Mouse (Mus musculus): ENCODE data around the gene Pnrc1.

The Pnrc1 gene

DNA sequence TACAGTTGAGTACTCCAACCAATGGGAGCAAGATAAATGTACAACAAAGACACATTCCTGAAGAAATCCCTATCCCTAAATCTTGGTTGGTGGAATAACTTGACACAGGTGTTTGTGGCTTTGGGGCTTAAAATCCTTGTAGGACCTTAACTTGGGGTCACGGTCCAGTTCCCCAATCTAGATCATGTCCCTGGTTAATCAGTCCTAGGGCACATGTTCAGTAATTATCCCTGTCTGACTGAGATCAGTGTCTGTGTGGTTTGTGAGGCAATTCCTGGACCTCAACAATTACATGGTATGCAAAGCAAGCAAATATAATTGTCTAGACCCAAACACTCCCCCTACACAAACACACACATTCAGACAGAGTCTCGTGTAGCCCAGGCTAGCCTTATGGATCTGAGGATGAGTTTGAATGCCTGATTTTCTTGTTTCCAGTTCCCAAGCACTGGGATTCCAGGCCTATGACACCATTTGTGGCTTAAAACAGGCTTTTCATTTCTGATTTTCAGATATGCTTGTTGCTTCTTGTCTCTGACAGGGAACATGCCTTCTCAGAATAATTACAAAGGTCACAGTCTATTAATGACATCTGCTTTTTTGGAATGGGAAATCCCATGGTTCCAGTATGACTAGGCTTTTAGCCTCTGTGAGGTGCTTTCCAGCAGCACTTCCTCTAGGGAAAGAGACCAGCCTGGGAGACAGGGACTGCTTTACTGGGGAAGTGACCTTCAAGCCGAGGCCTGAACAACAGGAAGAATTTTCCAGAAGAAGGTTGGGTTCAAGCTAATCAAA is 7.9 kb downstream of the Pnrc1 start:
- in situ Hi-C loops (cut with MboI; ENCODE audit: unreplicated experiment in 2 of 2) = no loop called here

DNA sequence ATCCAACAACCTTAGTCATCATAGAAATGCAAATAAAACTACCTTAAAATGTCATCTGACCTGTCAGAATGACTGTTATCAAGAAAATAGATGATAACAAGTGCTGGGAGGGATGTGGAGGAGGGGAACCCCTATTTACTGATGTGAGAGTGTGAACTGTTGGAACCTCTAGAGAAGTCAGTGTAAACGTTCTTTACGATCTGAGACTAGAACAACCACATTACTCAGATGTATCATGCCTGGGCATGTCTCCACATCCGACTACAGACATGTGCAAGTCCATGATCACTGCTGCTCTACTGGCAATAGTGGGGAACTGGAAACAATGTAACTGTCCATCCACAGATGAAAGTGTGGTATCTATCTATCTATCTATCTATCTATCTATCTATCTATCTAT is 16.5 kb downstream of the Pnrc1 start:
- in situ Hi-C loops (cut with MboI; ENCODE audit: unreplicated experiment in 2 of 2) = loop anchor here in 1 of 2 experiments (10.0 kb wide), 1 partner anchor 59 kb away; no protein-coding TSS in a partner anchor

DNA sequence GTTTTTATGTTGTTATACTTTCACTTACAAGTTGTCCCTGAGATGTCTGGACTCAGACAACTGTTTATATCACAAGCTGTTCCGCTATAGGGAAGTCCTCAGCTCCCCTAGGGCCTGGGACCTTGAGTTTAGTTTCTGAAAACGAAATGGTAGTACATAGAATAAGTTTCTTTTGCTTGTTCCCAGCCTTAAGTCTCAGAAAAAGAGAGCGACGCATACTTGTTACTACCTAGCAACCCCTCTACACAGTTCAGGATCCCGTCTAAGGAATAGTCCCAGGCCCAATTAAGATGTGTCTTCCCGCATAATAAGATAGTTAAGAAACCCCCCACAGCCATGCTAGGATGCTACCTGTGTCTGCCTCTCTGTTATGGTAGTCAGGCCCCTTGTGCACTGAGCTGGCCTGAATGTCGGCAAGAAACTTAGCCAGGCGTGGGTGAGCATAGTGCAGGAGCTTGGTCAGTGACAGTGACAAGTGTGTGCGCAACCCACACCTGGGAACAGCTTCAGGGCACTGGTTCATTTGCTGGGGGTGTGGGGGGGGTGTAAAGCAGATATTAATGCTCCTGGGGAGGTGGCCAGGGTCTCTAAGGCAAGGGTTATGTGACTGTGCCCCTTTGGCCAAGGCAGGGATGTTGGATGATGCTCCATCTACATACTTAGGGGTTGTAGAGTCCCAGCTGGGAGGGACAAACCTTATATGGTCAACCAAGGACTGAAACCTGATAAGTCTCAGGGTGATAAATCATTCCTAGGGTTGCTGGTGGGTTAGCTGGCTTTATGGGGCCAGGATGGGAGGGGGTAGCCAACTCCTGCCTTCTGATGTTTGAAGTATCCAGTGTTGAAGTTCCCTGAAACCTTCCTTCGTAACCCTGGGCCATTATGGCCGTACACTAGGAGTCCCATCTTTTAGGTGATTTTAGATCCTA is 19.3 kb downstream of the Pnrc1 start:
- in situ Hi-C loops (cut with MboI; ENCODE audit: unreplicated experiment in 2 of 2) = loop anchor here in 1 of 2 experiments (10.0 kb wide), 1 partner anchor 56 kb away; no protein-coding TSS in a partner anchor

DNA sequence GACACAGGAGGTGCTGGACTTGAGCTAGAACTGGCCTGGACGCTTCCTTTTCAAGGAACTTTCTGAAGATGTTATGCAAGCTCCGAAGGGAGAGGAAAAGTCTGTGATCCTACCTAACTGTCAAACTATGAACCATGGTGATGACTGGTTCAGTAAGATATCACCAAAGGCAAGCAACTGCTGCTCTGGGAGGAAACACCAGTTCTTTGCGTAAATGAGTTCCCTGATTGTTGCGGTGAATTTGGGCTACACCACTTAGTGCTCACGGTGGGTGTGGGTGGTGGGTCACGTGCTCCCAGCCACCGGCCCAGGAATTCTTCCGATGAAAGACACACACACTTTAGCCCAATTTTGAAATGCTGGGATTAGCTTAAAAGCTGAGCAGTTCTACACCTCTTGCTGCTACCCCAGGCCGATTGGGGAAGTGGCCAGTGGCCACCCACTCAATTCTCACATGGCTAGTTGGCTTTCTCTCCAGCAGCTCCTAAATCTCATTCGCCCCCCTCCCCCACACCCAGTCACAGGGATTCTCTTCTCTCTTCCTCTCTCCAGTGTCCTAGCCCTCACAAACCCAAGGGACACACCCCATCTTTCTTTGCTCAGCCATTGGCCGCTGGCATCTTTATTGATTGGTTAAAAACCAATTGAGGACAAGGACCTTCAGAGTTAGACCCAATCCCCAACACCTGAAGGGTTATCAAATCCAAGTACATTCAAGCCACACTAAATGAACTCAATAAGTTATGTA is 24.8 kb downstream of the Pnrc1 start:
- in situ Hi-C loops (cut with MboI; ENCODE audit: unreplicated experiment in 2 of 2) = no loop called here

DNA sequence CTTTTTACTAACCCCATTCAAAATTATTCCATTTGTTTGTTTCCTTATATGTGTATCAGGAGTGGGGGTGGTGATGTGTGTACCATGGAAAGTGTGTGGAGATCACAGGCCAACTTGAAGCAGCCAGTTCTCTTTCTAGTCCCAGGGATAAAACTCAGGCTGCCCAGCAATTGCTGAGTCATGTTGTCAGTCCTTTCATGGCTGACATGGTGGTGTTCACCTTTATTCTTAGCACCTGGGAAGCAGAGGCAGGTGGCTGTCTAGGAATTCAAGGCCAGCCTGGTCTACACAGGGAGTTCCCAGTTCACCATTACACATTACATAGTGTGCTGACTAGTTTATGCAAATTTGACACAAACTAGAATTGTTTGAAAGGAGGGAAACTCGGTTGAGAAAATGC is 27.1 kb downstream of the Pnrc1 start:
- in situ Hi-C loops (cut with MboI; ENCODE audit: unreplicated experiment in 2 of 2) = no loop called here

DNA sequence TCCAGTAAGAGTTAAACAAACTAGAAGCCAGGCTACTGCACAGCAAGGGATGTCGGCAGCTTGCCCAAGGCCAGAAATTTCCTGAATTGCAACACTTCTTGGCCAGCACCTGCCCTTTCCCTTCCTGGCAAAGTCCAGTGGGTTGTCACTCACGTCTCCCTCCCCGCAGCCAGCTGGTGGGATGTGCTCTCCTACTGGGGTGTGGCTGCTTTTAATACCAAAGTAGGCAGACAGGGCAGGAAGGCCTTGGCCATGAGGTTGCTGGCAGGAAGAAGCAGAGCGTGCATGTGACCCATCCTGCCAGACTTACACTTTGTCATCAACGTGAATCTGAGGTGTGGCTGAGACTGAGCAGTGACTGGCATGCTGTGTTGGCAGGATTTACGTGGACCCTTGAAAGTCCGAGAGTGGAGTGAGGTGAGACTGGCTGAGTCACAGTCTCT is 28.6 kb downstream of the Pnrc1 start:
- in situ Hi-C loops (cut with MboI; ENCODE audit: unreplicated experiment in 2 of 2) = no loop called here

DNA sequence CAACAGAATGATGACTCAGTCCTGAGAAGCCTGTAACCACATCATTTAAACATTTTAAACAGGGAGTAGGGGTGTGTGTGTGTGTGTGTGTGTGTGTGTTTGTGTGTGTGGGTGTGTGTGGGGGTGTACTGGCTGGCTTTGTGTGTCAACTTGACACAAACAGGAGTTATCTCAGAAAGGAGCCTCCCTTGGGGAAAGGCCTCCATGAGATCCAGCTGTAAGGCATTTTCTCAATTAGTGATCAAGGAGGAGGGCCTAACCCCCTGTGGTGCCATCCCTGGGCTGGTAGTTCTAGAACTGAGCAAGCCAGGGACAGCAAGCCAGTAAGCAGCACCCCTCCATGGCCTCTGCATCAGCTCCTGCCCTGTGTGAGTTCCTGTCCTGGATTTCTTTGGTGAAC is 29.7 kb downstream of the Pnrc1 start:
- in situ Hi-C loops (cut with MboI; ENCODE audit: unreplicated experiment in 2 of 2) = no loop called here

DNA sequence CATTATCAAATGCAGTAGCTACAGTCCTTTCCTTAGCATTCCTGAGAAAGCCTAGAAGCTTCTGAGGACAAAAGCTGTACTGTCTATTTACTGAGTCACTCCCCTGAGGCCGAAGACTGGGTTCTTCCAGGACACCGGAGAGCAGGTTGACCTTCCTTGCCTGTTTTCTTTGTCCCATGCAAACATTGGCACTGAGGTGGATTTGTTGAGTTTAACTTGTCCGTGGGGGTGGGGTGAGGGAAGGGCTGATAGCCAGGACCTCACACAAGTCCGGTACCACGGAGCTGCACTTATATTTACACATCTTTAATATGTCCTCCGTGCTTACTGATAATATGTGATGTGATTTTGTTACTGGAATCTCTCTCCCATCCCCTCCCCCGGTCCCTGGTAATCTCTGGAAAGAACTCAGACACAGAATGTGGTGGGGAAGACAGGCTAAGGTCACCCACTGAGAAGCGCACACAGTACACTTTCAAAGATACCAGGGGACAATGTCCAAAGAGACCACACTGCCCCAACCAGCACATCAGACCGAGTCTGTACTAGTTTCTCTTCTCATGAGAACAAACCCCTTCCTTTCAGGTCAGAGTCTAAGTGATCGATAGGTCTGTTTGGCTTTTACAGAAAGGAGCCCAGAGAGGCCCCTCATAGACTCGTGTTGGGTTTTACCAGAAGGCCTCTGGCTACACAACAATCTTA is 32.5 kb downstream of the Pnrc1 start:
- in situ Hi-C loops (cut with MboI; ENCODE audit: unreplicated experiment in 2 of 2) = no loop called here

DNA sequence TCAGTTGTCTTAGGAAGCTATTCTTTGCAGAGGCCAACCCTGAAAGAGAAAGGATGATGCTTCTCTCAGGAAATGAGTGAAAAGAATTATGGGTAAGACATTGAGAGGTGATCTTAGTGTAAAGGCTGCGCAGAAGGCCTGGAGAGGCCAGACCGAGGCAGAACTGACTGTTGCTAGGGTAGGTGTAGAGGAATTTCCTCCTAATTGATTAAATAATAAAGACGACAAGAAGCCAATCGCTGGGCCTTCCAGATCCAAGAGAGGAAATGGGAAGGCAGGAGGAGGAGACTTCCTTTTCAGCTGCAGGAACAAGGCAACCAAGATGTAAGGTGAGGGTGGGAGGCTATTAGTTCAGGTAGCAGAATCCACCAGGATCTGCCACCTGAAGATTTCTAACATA is 35.3 kb downstream of the Pnrc1 start:
- in situ Hi-C loops (cut with MboI; ENCODE audit: unreplicated experiment in 2 of 2) = loop anchor here in 1 of 2 experiments (5.0 kb wide), 1 partner anchor 33 kb away; no protein-coding TSS in a partner anchor

DNA sequence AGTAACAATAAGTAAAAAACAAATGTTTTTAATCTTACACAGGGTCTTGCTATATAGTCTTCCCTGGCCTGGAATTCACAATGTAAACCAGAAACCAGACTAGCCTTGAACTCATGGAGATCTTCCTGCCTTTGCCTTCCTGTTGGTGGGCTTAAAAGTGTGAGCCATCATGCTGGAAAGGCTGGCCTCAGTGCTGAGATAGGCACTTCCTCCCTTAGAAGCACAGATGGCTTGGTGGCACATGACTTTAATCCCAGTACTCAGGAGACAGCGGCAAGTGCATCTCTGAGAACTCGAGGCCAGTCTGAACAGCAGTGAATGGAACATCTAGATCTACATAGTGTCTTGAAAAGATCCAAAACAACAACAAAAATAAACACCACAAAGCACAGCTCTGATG is 39.1 kb downstream of the Pnrc1 start:
- in situ Hi-C loops (cut with MboI; ENCODE audit: unreplicated experiment in 2 of 2) = loop anchor here in 1 of 2 experiments (5.0 kb wide), 1 partner anchor 36 kb away; no protein-coding TSS in a partner anchor

DNA sequence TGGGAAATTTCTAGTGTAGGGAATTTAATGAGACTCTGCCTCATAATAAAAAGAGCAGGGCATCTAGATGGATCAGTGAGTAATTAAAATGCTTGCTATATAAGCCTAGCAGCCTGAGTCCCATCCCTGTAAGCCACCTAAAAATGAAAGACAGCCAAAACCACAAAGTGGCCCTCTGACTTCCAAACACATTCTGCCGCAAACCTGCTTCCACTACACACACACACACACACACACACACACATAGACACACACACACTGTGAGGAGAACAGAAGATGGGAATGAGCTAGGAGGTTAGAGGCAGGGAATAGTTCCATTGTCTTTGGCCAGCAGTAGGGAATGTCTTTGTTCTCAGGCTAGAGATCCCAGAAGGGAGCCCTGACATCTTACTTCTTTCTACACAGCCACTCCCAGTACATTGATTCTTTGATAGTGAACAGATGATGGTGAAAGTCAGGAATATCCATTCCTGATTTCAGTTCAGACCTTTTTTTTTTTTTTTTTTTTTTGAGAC is 40.2 kb downstream of the Pnrc1 start:
- in situ Hi-C loops (cut with MboI; ENCODE audit: unreplicated experiment in 2 of 2) = loop anchor here in 1 of 2 experiments (5.0 kb wide), 2 partner anchors 38 to 212 kb away; no protein-coding TSS in a partner anchor

DNA sequence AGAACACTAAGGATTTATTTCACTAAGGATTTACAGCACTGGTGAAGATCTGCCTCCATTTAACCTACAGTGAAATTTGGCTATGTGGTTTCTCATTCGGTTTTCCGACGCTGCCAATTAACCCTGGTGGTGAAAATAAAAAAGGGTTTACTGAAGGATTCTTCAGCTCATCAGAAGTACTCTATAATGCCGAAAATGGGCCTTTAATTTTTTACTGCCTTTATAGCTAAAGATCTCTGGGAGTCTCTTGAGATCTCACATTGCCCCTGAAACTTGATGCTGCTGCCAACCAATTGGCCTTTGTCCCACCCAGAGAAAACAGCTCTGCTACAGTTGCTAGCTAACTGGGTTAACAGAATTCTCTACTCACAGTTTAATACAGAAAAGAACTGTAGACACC is 41.0 kb downstream of the Pnrc1 start:
- in situ Hi-C loops (cut with MboI; ENCODE audit: unreplicated experiment in 2 of 2) = loop anchor here in 1 of 2 experiments (5.0 kb wide), 1 partner anchor 212 kb away; no protein-coding TSS in a partner anchor

DNA sequence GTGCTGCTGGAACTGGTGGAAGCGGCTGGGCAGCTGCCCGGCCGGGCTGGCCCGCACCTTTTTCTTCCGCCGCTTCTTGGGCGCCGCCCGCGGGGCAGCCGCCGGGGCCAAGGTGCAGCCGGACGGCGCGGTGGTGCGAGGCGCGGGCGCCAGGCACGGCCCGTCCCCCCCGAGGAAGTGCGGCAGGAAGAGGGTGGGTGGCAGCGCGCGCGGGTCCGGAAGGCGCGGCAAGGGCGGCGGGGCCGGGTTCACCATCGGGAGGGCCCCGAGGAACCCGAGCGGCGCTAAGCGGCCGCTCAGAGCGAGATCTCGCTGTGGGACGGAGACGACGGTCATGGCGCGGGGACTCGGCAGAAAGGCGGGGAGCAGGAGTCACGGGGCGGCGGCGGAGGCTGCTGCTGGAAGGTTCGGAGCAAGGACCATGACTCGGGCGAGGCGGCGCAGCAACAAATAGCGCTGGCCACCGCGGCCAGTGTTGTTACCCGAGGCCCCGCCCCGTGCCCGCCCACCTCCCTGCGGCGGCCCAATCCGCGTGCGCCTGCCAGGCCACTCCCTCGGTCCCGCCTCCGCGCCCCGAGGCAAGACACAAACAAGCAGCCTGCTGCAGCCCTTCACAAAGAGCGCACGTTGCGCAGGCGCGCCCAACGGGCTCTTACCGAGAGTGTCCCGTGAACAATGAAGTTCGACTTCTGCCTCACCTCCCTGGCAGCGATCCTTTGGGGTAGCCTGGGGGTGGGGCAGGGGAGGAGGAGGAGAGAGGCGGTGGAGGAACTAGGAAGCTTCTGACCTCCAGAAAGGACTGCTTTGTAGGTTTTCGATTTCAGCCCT is 41.7 kb downstream of the Pnrc1 start:
- in situ Hi-C loops (cut with MboI; ENCODE audit: unreplicated experiment in 2 of 2) = loop anchor here in 1 of 2 experiments (5.0 kb wide), 1 partner anchor 211 kb away; no protein-coding TSS in a partner anchor

DNA sequence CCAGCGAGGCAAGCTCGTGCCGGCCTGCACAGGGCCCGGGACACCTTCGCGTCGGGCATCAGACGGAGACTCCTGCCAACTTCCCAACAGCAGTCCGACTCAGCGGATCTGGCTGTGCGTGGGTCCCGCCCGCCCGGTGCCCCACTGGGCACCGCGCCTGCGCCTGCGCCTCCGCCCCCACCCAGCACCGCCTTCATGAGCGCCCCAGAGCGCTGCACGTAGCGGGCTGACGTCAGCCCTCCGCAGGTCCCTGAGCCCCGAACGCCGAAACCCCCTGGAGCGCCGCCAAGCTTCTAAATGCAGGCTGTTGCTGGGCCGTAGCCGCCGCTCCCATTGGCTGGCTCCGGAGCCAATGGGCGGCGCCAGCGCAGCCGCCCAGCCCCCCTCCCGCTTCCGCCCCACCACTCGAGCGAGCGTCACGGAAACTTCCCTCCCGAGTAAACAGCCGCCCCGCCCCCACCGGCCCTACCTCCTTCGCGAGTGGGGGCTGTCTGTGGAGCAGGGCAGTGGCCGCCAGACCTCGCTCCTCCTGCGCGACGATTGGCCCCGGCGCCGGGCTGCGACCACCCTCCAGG is 42.4 kb downstream of the Pnrc1 start:
- in situ Hi-C loops (cut with MboI; ENCODE audit: unreplicated experiment in 2 of 2) = loop anchor here in 1 of 2 experiments (5.0 kb wide), 1 partner anchor 210 kb away; no protein-coding TSS in a partner anchor

DNA sequence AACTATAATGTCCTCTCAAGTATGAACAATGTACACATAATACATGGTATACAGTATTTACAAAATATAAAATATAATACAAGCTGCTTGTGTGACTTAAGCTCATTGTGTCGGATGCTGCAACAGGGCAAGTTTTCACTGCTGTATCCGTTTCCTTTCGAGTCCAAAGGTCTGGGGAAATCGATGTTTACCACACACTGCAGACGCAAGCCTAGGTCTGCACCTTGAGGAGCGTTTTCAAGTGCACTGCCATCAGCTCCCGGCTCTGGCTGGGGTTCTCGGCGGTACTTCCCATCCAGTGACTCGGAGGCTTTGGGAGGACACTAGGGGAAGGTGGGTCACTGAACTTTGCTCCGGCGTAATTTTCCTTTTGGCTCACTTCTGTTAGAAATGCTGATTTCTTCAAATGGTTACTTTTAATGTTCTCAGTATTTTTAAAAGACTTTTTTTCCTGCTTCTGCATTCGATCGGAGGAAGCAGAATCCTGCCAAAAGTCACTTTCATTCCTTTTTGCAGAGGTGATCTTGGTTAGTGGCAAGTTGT is 44.0 kb downstream of the Pnrc1 start:
- in situ Hi-C loops (cut with MboI; ENCODE audit: unreplicated experiment in 2 of 2) = loop anchor here in 1 of 2 experiments (5.0 kb wide), 1 partner anchor 209 kb away; no protein-coding TSS in a partner anchor

DNA sequence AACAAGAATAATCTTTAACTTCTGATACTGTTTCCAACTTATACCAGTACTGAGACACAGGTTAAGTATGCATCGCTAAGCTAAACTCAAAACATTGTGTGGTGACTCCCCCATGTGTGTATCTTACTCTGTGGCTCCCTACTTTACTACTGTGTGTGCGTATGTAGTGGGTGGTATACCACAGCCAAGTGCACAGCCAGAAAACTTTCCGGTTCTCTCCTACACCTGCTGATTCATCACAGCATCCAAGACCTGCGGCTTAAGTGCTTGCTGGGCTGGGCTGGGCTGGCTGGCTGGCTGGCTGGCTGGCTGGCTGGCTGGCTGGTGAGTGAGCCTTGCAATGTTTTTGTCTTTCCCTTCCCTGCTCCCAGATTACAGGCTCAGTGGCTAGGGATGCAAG is 46.0 kb downstream of the Pnrc1 start:
- in situ Hi-C loops (cut with MboI; ENCODE audit: unreplicated experiment in 2 of 2) = no loop called here

DNA sequence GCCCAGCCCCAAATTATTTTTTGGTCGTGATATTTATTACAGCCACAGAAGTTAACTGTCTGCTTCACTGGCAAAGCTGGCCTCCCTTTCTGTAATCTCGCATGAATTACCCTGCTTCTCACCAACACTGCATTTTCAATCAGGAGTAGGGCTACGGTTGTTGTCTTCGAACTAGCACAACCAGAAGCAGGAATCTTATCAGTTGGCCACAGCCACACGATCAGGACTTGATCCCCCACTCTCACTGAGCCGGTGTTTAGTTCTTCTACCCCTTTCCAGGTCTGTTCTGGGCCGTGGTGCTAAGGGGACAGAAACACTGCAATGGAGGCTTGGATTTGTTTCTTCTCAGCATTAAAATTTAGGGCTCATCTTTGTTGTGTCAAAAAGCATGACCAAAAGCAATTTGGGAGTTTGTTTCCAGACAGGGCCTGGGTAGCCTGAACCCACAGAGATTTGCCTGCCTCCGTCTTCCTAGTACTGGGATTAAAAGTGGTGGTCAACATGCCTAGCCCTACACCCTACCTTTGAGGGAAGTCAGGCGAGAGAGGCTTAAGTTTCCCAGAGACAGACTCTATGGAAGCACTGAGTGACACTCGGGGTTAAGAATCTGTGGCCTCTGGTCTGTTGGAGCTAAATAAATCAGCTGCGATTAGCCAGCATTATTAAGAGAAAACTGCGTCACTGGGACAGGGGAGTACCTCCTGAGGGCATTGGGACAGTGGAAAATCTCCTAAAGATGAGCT is 46.8 kb downstream of the Pnrc1 start:
- in situ Hi-C loops (cut with MboI; ENCODE audit: unreplicated experiment in 2 of 2) = no loop called here
